In the genomic region with DNA sequence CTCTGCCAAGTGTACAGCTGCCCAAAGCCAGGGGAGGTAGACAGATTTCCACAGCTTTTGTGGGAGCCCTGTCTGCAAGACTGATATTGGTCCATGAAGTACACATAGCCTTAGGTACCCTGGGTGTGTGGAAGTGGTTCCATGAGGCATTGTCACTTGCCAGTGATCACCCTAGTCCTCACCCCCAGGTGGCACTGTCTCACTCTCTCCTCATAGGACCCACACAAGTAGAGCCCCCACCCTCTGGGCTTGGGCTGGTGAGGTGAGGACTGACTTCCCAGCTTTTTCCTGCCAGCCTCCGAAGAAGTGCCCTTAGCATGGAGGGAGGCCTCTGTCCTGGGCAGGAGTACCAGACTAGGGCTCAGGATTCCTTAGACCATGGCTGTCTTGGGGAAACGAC, we compare ENCODE assay signal across 8 mouse cellular contexts. TPM values are rescaled to one million over a fixed set of nuclear protein-coding genes. Genes with fewer than 3 reads are reported as not detected.
DNase-seq lines count a peak whose midpoint lies in the region; ATAC-seq and TF ChIP-seq lines count a peak whose summit lies in the region.

No protein-coding gene starts in this region.

- no peaks in the 10 kb centered on the region for H3K4me1 ChIP-seq in forebrain, embryonic 14.5 days (ENCODE audit: control insufficient read depth, insufficient read depth, low read length)
- H3K4me1 ChIP-seq in forebrain, embryonic 12.5 days: peaks cover 16% of the 10 kb centered on the region
- H3K4me1 ChIP-seq in cerebellum, adult 2 months (ENCODE audit: control insufficient read depth, insufficient read depth, low read length): peaks cover 6% of the 10 kb centered on the region; the same call in 1 of the 2 replicates
- peaks cover 97% of the 10 kb centered on the region for H3K4me1 ChIP-seq in limb, embryonic 15.5 days
- no peaks in the 10 kb centered on the region for H3K4me1 ChIP-seq in neural tube, embryonic 14.5 days (ENCODE audit: control insufficient read depth, insufficient read depth, low read length)

- 59% methylated on average over 2 of the region's 2 CpGs for WGBS in forebrain, embryonic 14.5 days
- 64% methylated on average over 2 of the region's 2 CpGs for WGBS in forebrain, embryonic 12.5 days
- 38% methylated on average over 2 of the region's 2 CpGs for WGBS in cerebellum, adult 2 months
- 40% methylated on average over 2 of the region's 2 CpGs for WGBS in limb, embryonic 15.5 days
- 69% methylated on average over 2 of the region's 2 CpGs for WGBS in neural tube, embryonic 14.5 days

- no peak overlapping the region for H3K27ac ChIP-seq in forebrain, embryonic 14.5 days (ENCODE audit: low read depth, low read length)
- H3K27ac ChIP-seq in forebrain, embryonic 12.5 days: no peak overlapping the region
- no peak overlapping the region for H3K27ac ChIP-seq in cerebellum, adult 2 months (ENCODE audit: insufficient read depth, low read length)
- H3K27ac ChIP-seq in limb, embryonic 15.5 days: peak overlapping the region; percentile 94
- H3K27ac ChIP-seq in neural tube, embryonic 14.5 days (ENCODE audit: low read depth, low read length): no peak overlapping the region

- no peak for ATAC-seq in forebrain, embryonic 14.5 days
- ATAC-seq in forebrain, embryonic 12.5 days (ENCODE audit: low FRiP score): no peak
- ATAC-seq in limb, embryonic 15.5 days (ENCODE audit: insufficient number of reproducible peaks, low FRiP score, low TSS enrichment, low read depth): 0 out of 2 replicates have a peak, but pooled peaks have one; percentile 33
- ATAC-seq in neural tube, embryonic 14.5 days (ENCODE audit: low read depth): peak; percentile 49; the same call in 1 of the 2 replicates

- TF ChIP-seq CTCF in cerebellum, adult 2 months (IDR thresholded peaks at IDR 0.05; ENCODE audit: borderline replicate concordance, insufficient read depth, low read depth, low read length): peak; percentile 69

- intact Hi-C loops in heart, postnatal 10 days (cut with DNase I): loop anchor here (1.0 kb wide), 1 partner anchor 72 kb away; no protein-coding TSS in a partner anchor

- H3K9me3 ChIP-seq in forebrain, embryonic 14.5 days (replicated peaks; ENCODE audit: control insufficient read depth, low read length): no peaks in the 10 kb centered on the region
- H3K9me3 ChIP-seq in forebrain, embryonic 12.5 days: no peaks in the 10 kb centered on the region
- no peaks in the 10 kb centered on the region for H3K9me3 ChIP-seq in limb, embryonic 15.5 days
- H3K9me3 ChIP-seq in neural tube, embryonic 14.5 days (ENCODE audit: control insufficient read depth, low read length): no peaks in the 10 kb centered on the region

- no peak overlapping the region for H3K4me2 ChIP-seq in forebrain, embryonic 14.5 days (ENCODE audit: low read length)
- no peak overlapping the region for H3K4me2 ChIP-seq in forebrain, embryonic 12.5 days
- H3K4me2 ChIP-seq in limb, embryonic 15.5 days: peak overlapping the region; percentile 22; the same call in 1 of the 2 replicates
- H3K4me2 ChIP-seq in neural tube, embryonic 14.5 days (ENCODE audit: low read depth, low read length): no peak overlapping the region

- no peak for TF ChIP-seq POLR2A in cerebellum, adult 2 months (IDR thresholded peaks at IDR 0.05; ENCODE audit: borderline replicate concordance, insufficient read depth, low read length)

- H3K4me3 ChIP-seq in forebrain, embryonic 14.5 days (ENCODE audit: low read depth, low read length): no peak overlapping the region
- no peak overlapping the region for H3K4me3 ChIP-seq in forebrain, embryonic 12.5 days (replicated peaks)
- H3K4me3 ChIP-seq in cerebellum, adult 2 months (replicated peaks; ENCODE audit: insufficient read depth, low read depth, low read length): no peak overlapping the region
- H3K4me3 ChIP-seq in limb, embryonic 15.5 days: no peak overlapping the region
- no peak overlapping the region for H3K4me3 ChIP-seq in neural tube, embryonic 14.5 days (ENCODE audit: low read depth, low read length)

- peak; percentile 30 for DNase-seq in forebrain, embryonic 14.5 days (ENCODE audit: low spot score)
- DNase-seq in 3T3-L1 (ENCODE audit: low read depth, low spot score) (peak; percentile 38), MN1 (ENCODE audit: low spot score) (no peak)
- DNase-seq in cerebellum, adult 2 months: peak; percentile 25 to 34
- DNase-seq in heart, postnatal 10 days: peak; percentile 67 to 69

- H3K36me3 ChIP-seq in forebrain, embryonic 14.5 days (ENCODE audit: control insufficient read depth, insufficient read depth, low read length): no peaks in the 10 kb centered on the region
- no peaks in the 10 kb centered on the region for H3K36me3 ChIP-seq in forebrain, embryonic 12.5 days (replicated peaks)
- no peaks in the 10 kb centered on the region for H3K36me3 ChIP-seq in limb, embryonic 15.5 days
- H3K36me3 ChIP-seq in neural tube, embryonic 14.5 days (ENCODE audit: control insufficient read depth, insufficient read depth, low read length): no peaks in the 10 kb centered on the region

- H3K27me3 ChIP-seq in forebrain, embryonic 14.5 days (replicated peaks; ENCODE audit: control insufficient read depth, insufficient read depth, low read length): no peaks in the 10 kb centered on the region
- no peaks in the 10 kb centered on the region for H3K27me3 ChIP-seq in forebrain, embryonic 12.5 days
- no peaks in the 10 kb centered on the region for H3K27me3 ChIP-seq in cerebellum, adult 2 months (ENCODE audit: control insufficient read depth, insufficient read depth, low read length)
- H3K27me3 ChIP-seq in limb, embryonic 15.5 days: no peaks in the 10 kb centered on the region
- no peaks in the 10 kb centered on the region for H3K27me3 ChIP-seq in neural tube, embryonic 14.5 days (ENCODE audit: control insufficient read depth, insufficient read depth, low read length)

- no peak overlapping the region for H3K9ac ChIP-seq in forebrain, embryonic 14.5 days (ENCODE audit: low read length)
- no peak overlapping the region for H3K9ac ChIP-seq in forebrain, embryonic 12.5 days
- H3K9ac ChIP-seq in limb, embryonic 15.5 days: no peak overlapping the region
- H3K9ac ChIP-seq in neural tube, embryonic 14.5 days (replicated peaks; ENCODE audit: low read depth, low read length): no peak overlapping the region

RNA-seq across cellular contexts. Expression of gene Dusp7, which starts 19.4 kb away (rescaled TPM):
- 10.2 and 11.3 TPM in 2 replicates for polyA plus RNA-seq in forebrain, embryonic 14.5 days (2014; fragmentation: Nextera tagmentation; extraction: Ambion mirVana)
- polyA plus RNA-seq in forebrain, embryonic 12.5 days (2016; fragmentation: Nextera tagmentation; extraction: Ambion mirVana): 12.1 and 16.3 TPM in 2 replicates
- polyA plus RNA-seq in cerebellum, adult 2 months (2012; rRNA removed): 46.4 and 49.6 TPM in 2 replicates
- 10 to 100 TPM; 47.0 to 47.1 TPM for total RNA-seq in heart, postnatal 10 days (2021)
- polyA plus RNA-seq in limb, embryonic 15.5 days (2015; fragmentation: Nextera tagmentation; extraction: Ambion mirVana): 39.0 and 47.0 TPM in 2 replicates
- 18.7 and 19.3 TPM in 2 replicates for polyA plus RNA-seq in neural tube, embryonic 14.5 days (2014; fragmentation: Nextera tagmentation; extraction: Ambion mirVana)

Comparison
In these comparisons a context has a peak if more than half of its experiments do, and no peak if none do; other contexts are left out.
1. ATAC-seq: peak in limb, embryonic 15.5 days (single experiment) and neural tube, embryonic 14.5 days (single experiment); none in forebrain, embryonic 14.5 days (single experiment) and forebrain, embryonic 12.5 days (single experiment).